Mouse (Mus musculus): ENCODE results near the gene Gfpt2.

DNA sequence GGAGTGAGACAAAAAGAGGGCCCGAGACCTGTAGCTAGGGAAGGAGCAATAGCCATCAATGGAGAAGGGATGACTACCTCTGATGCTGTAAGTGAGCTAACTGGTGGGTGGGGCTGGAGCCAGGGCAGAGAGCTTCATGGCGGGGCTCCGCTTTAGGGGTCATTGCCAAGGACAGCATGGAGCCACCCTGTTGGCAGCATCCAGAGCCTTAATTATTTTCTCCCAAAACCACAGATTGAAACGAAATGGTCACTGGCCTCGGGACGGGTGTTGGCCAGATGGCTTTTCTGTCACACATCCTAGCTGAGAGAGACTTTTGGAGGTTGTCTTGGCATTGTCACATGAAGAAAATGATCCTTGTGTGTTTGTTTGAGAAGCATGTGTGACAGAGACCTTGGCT is 15.1 kb upstream of the Gfpt2 start:
- TF ChIP-seq CTCF (IDR thresholded peaks at IDR 0.05; ENCODE audit: borderline replicate concordance, extremely low read depth, insufficient read depth, insufficient read length), result no peak
- TF ChIP-seq POLR2A (IDR thresholded peaks at IDR 0.05; ENCODE audit: borderline replicate concordance, extremely low read depth, insufficient read depth, insufficient read length, poor library complexity, severe bottlenecking), result no peak
